Mouse (Mus musculus): ENCODE data around the gene Cdc26.

Cdc26 gene

GRCm38 (mm10) chr4:62398956-62399355 lies 9.5 kb downstream of the Cdc26 start:
- no peak for DNase-seq (ENCODE audit: low spot score)

- no peak for DNase-seq (ENCODE audit: low spot score)
Observed at GRCm38 (mm10) chr4:62397616-62398365, 10.7 kb downstream of the Cdc26 start.

- DNase-seq (ENCODE audit: low spot score): no peak
Observed at GRCm38 (mm10) chr4:62395806-62396205, 12.6 kb downstream of the Cdc26 start.

GRCm38 (mm10) chr4:62393459-62393858 lies 15.0 kb downstream of the Cdc26 start:
- DNase-seq (ENCODE audit: low spot score): no peak

GRCm38 (mm10) chr4:62391892-62392291 lies 16.6 kb downstream of the Cdc26 start:
- no peak for DNase-seq (ENCODE audit: low spot score)

GRCm38 (mm10) chr4:62389592-62390512 lies 18.6 kb downstream of the Cdc26 start:
- DNase-seq (ENCODE audit: low spot score): no peak

GRCm38 (mm10) chr4:62385439-62385838 lies 23.0 kb downstream of the Cdc26 start:
- no peak for DNase-seq (ENCODE audit: low spot score)

GRCm38 (mm10) chr4:62384159-62384558 lies 24.3 kb downstream of the Cdc26 start:
- no peak for DNase-seq (ENCODE audit: low spot score)

- DNase-seq (ENCODE audit: low spot score): no peak
Observed at GRCm38 (mm10) chr4:62383752-62384151, 24.7 kb downstream of the Cdc26 start.

- no peak for DNase-seq (ENCODE audit: low spot score)
Observed at GRCm38 (mm10) chr4:62383207-62383606, 25.2 kb downstream of the Cdc26 start.

GRCm38 (mm10) chr4:62379724-62380381 lies 28.6 kb downstream of the Cdc26 start:
- no peak for DNase-seq (ENCODE audit: low spot score)

GRCm38 (mm10) chr4:62376123-62376522 lies 32.3 kb downstream of the Cdc26 start:
- no peak for DNase-seq (ENCODE audit: low spot score)

GRCm38 (mm10) chr4:62374342-62374741 lies 34.1 kb downstream of the Cdc26 start:
- DNase-seq (ENCODE audit: low spot score): no peak

- no peak for DNase-seq (ENCODE audit: low spot score)
Observed at GRCm38 (mm10) chr4:62373668-62374067, 34.8 kb downstream of the Cdc26 start.

- DNase-seq (ENCODE audit: low spot score): no peak
Observed at GRCm38 (mm10) chr4:62372818-62373520, 35.5 kb downstream of the Cdc26 start.

- no peak for DNase-seq (ENCODE audit: low spot score)
Observed at GRCm38 (mm10) chr4:62372410-62372809, 36.0 kb downstream of the Cdc26 start.

GRCm38 (mm10) chr4:62369091-62369490 lies 39.4 kb downstream of the Cdc26 start:
- DNase-seq (ENCODE audit: low spot score): no peak

GRCm38 (mm10) chr4:62367586-62367985 lies 40.9 kb downstream of the Cdc26 start:
- DNase-seq (ENCODE audit: low spot score): no peak

GRCm38 (mm10) chr4:62366291-62366690 lies 42.2 kb downstream of the Cdc26 start:
- no peak for DNase-seq (ENCODE audit: low spot score)

GRCm38 (mm10) chr4:62364299-62364698 lies 44.1 kb downstream of the Cdc26 start:
- DNase-seq (ENCODE audit: low spot score): no peak

- DNase-seq (ENCODE audit: low spot score): no peak
Observed at GRCm38 (mm10) chr4:62362437-62362836, 46.0 kb downstream of the Cdc26 start.

- DNase-seq (ENCODE audit: low spot score): no peak
Observed at GRCm38 (mm10) chr4:62361997-62362396, 46.4 kb downstream of the Cdc26 start.

Measured in ovary, adult 18-20 months (tissue).